Mouse (Mus musculus) liver, embryonic 13.5 days (tissue): ENCODE data around the gene Kmt5b. TPM values are rescaled to one million over a fixed set of nuclear protein-coding genes. Genes with fewer than 3 reads are reported as not detected.

ENCODE experiments used
- ATAC-seq: fragments of 200-750 bp; cut with Nextera tagmentation; 2 replicates; pipeline ENCODE4 v1.8.0; 2017; ENCODE audit warnings: low read depth, mild to moderate bottlenecking, moderate number of reproducible peaks, moderate library complexity
- DNase-seq: peaks from one replicate; pipeline ENCODE4 v3.0.0; 2022
- H3K27ac ChIP-seq: fragments of 300-500 bp; sonication (generic); 2 replicates; pipeline ENCODE4 v1.5.1; 2015; ENCODE audit warnings: moderate library complexity, mild to moderate bottlenecking, inconsistent platforms
- H3K27me3 ChIP-seq: fragments of 300-500 bp; sonication (generic); 2 replicates; pipeline ENCODE4 v1.6.1; 2015; ENCODE audit warnings: mild to moderate bottlenecking, inconsistent platforms
- H3K36me3 ChIP-seq: fragments of 300-500 bp; sonication (generic); 2 replicates; pipeline ENCODE4 v1.6.1; 2015; ENCODE audit warnings: mild to moderate bottlenecking, inconsistent platforms
- H3K4me1 ChIP-seq: fragments of 300-500 bp; sonication (generic); replicated peaks from 2 replicates; pipeline ENCODE4 v1.6.1; 2015; ENCODE audit warnings: inconsistent platforms
- H3K4me2 ChIP-seq: fragments of 300-500 bp; sonication (generic); 2 replicates; pipeline ENCODE4 v1.6.1; 2015; ENCODE audit warnings: inconsistent platforms, mild to moderate bottlenecking, moderate library complexity
- H3K4me3 ChIP-seq: fragments of 300-500 bp; sonication (generic); replicated peaks from 2 replicates; pipeline ENCODE4 v1.5.1; 2015; ENCODE audit warnings: mild to moderate bottlenecking, inconsistent platforms
- H3K9ac ChIP-seq: fragments of 300-500 bp; sonication (generic); 2 replicates; pipeline ENCODE4 v1.6.1; 2015; ENCODE audit warnings: mild to moderate bottlenecking, inconsistent platforms
- H3K9me3 ChIP-seq: fragments of 300-500 bp; sonication (generic); replicated peaks from 2 replicates; pipeline ENCODE4 v1.6.1; 2016; ENCODE audit warnings: inconsistent platforms
- WGBS: fragments of 180-500 bp; shearing (Covaris S2); methylation state at CpG from one replicate; pipeline ENCODE4 v1.1.7; 2015; ENCODE audit not compliant: insufficient replicate concordance; 5-methylcytosine and 5-hydroxymethylcytosine counted together
- polyA plus RNA-seq: library from polyadenylated mRNA; unstranded; fragments of >200 nt; fragmentation: Nextera tagmentation; extraction: Ambion mirVana; gene quantifications from 2 replicates; pipeline ENCODE4 v1.2.1, GENCODE M21; 2015

The Kmt5b gene
- polyA plus RNA-seq, 1 experiment from 2014 or later, result 6.5 TPM

GRCm38 (mm10) chr19:3825044-3825443, 57.8 kb downstream of the Kmt5b start:
- no peaks in the 10 kb centered on the region for H3K27me3 ChIP-seq
- DNase-seq, result no peak
- H3K27ac ChIP-seq, result no peak overlapping the region
- peaks cover 9% of the 10 kb centered on the region for H3K4me1 ChIP-seq
- H3K9me3 ChIP-seq, result no peaks in the 10 kb centered on the region
- no peaks in the 10 kb centered on the region for H3K36me3 ChIP-seq
- H3K4me3 ChIP-seq, result no peak overlapping the region
- no peak for ATAC-seq
- H3K4me2 ChIP-seq, result no peak overlapping the region
- H3K9ac ChIP-seq, result no peak overlapping the region

DNA sequence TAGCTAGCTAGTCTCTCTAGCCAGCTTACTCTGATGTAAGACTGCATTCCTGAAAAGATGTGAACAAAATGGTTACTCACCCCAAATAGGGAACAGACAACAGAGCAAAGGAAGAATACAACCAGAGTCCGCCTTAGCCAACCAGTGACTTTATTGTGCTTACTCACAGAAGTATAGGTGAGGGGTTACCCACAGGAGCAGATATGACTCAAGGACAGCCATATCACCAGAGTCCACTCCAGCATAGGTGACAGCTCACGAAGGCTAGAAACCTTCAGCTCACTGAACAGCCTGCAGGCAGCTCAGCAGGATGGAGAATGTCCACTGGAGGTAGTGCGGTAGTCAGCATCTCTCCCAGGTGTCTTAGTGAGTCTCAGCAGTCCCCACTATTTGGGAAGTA, 62.6 kb downstream of the Kmt5b start:
- Histone ChIP-seq H3K4me1 (peaks cover 36% of the 10 kb centered on the region), H3K27me3 (no peaks in the 10 kb centered on the region), H3K9ac (no peak overlapping the region), H3K27ac (no peak overlapping the region), H3K4me2 (no peak overlapping the region), H3K4me3 (no peak overlapping the region), H3K9me3 (no peaks in the 10 kb centered on the region), H3K36me3 (no peaks in the 10 kb centered on the region)
- 69% methylated on average over 3 of the region's 3 CpGs for WGBS
- ATAC-seq (no peak), DNase-seq (no peak)

DNA sequence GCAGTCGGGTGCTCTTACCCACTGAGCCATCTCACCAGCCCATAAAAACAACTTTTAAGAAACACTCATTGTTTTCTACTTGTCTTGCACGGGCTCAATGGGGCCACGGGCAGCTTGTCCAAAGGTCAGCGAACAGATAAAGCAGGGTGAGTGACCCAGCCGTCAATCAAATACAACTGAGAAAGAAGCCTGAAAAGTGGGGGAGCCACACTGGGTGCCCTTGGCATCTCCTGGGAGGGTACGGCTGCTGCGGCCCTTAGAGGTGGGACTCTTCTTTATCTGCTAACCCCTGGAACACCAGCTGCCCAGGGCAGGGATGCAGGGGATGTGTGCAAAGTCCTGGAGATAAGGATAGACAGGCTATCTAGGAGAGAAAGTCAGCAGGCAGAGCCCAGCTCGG, 64.5 kb downstream of the Kmt5b start:
- Histone ChIP-seq H3K9ac (no peak overlapping the region), H3K4me3 (no peak overlapping the region), H3K4me2 (peak overlapping the region; percentile 6; the same call in 1 of the 2 replicates), H3K27ac (peak overlapping the region; percentile 65), H3K27me3 (no peaks in the 10 kb centered on the region), H3K4me1 (peaks cover 46% of the 10 kb centered on the region), H3K9me3 (no peaks in the 10 kb centered on the region), H3K36me3 (no peaks in the 10 kb centered on the region)
- peak; percentile 89 for ATAC-seq
- 37% methylated on average over 8 of the region's 8 CpGs for whole genome bisulfite sequencing
- peak; percentile 67 for DNase-seq

- peaks cover 46% of the 10 kb centered on the region for H3K4me1 ChIP-seq
- ATAC-seq, result peak; percentile 63
- no peaks in the 10 kb centered on the region for H3K36me3 ChIP-seq
- H3K27ac ChIP-seq, result peak overlapping the region; percentile 77
- no peaks in the 10 kb centered on the region for H3K9me3 ChIP-seq
- no peaks in the 10 kb centered on the region for H3K27me3 ChIP-seq
- no peak overlapping the region for H3K4me3 ChIP-seq
- DNase-seq, result peak; percentile 29
- no peak overlapping the region for H3K4me2 ChIP-seq
- WGBS, result 31% methylated on average over 4 of the region's 4 CpGs
- peak overlapping the region; percentile 29 for H3K9ac ChIP-seq
Measured at GRCm38 (mm10) chr19:3832851-3833353, 65.7 kb downstream of the Kmt5b start.

DNA sequence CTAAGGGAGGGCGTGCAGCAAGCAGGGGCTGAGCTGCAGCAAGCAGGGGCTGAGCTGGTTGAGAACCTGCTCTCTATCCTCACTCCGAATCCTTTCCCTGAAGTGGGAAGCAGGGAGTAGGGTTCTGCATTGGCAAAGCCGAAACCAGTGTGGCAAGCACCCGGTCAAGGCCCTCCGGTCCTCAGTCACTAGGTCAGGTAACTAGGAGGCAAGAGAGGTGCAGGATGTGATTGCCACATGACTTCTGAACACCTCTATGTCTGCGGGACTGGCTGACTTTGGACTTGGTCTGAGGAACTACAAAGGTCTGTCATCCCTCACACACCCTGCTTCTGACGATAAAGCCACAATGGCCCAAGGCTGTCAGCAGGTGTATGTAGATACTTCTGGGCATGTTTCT, 67.1 kb downstream of the Kmt5b start:
- Histone ChIP-seq H3K36me3 (no peaks in the 10 kb centered on the region), H3K27me3 (no peaks in the 10 kb centered on the region), H3K9me3 (no peaks in the 10 kb centered on the region), H3K4me2 (no peak overlapping the region), H3K27ac (peak overlapping the region; percentile 77; the same call in 1 of the 2 replicates), H3K4me1 (peaks cover 46% of the 10 kb centered on the region), H3K9ac (no peak overlapping the region), H3K4me3 (no peak overlapping the region)
- WGBS, result 76% methylated on average over 7 of the region's 7 CpGs
- ATAC-seq, result no peak
- no peak for DNase-seq

DNA sequence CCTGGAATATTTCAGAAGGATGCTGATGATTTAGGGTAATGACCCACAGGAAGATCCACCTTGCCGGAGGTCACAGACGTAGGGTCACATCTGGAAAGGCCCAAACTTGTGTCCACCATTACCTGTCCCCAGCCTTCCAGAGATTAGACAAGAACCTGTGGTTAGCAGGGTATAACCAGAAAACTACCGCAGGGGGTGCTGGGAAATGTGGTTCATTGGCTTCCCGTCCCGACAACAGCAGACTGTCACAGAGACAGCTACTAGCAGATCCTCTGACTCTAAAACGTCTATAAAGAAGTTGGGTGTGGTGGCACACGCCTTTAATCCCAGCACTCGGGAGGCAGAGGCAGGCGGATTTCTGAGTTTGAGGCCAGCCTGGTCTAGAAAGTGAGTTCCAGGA, 69.6 kb downstream of the Kmt5b start:
- H3K4me2 ChIP-seq, result no peak overlapping the region
- H3K36me3 ChIP-seq, result no peaks in the 10 kb centered on the region
- 60% methylated on average over 9 of the region's 9 CpGs for WGBS
- no peak overlapping the region for H3K27ac ChIP-seq
- DNase-seq (no peak), ATAC-seq (no peak)
- H3K27me3 ChIP-seq, result no peaks in the 10 kb centered on the region
- peaks cover 37% of the 10 kb centered on the region for H3K4me1 ChIP-seq
- H3K4me3 ChIP-seq, result no peak overlapping the region
- H3K9ac ChIP-seq, result no peak overlapping the region
- H3K9me3 ChIP-seq, result no peaks in the 10 kb centered on the region

DNA sequence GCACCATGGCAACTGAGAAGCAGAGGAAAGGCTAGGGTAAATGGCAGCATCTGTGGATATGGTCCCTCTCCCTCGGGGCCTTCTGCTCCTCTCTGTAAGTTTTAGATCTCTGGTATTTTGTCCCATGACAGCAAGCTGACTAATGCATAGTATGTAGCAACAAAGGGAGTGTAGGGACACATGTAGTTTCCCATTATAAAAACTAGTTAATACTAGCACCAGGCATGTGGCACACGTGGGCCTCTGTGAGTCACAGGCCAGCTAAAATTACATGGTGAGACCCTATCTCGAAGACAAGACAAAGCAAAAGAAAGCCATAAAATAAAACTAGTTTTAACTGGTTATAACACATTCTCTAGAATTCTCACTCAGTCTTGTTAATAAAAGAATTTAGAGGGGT, 71.7 kb downstream of the Kmt5b start:
- Histone ChIP-seq H3K9ac (no peak overlapping the region), H3K27me3 (no peaks in the 10 kb centered on the region), H3K27ac (no peak overlapping the region), H3K36me3 (no peaks in the 10 kb centered on the region), H3K4me2 (no peak overlapping the region), H3K4me1 (peaks cover 18% of the 10 kb centered on the region), H3K9me3 (no peaks in the 10 kb centered on the region), H3K4me3 (no peak overlapping the region)
- ATAC-seq, result no peak
- no peak for DNase-seq
- 58% methylated on average over 3 of the region's 3 CpGs for WGBS

DNA sequence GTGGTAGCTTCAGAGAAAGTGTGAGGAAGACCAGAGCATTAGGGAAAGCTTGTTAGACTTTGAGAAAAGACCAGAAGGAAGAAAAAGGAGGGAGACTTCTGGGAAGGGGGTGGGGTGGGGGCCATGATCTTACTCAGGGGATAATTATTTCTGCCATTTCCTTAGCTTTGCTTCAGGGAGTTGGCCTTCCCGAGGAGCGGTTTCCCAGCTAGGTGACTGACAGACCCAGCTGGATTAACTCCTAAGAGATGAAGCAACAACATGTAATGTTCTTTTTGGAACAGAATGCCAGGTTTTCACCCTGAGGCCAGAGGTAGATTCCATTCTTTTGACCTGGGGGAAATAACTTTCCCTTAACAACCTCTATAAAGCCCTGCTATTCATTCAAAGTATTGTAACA, 72.5 kb downstream of the Kmt5b start:
- H3K4me3 ChIP-seq, result no peak overlapping the region
- ATAC-seq, result no peak

GRCm38 (mm10) chr19:3840214-3840651, 73.0 kb downstream of the Kmt5b start:
- H3K36me3 ChIP-seq, result no peaks in the 10 kb centered on the region
- no peak overlapping the region for H3K9ac ChIP-seq
- DNase-seq, result no peak
- 50% methylated on average over 5 of the region's 5 CpGs for WGBS
- H3K4me3 ChIP-seq, result no peak overlapping the region
- H3K4me1 ChIP-seq, result peaks cover 7% of the 10 kb centered on the region
- no peak overlapping the region for H3K4me2 ChIP-seq
- no peaks in the 10 kb centered on the region for H3K9me3 ChIP-seq
- ATAC-seq, result no peak
- H3K27me3 ChIP-seq, result no peaks in the 10 kb centered on the region
- H3K27ac ChIP-seq, result no peak overlapping the region

More for the DNA sequence above, 72.5 kb downstream of the Kmt5b start:
- Histone ChIP-seq H3K9me3 (no peaks in the 10 kb centered on the region), H3K36me3 (no peaks in the 10 kb centered on the region), H3K27ac (no peak overlapping the region), H3K9ac (no peak overlapping the region), H3K4me2 (no peak overlapping the region), H3K27me3 (no peaks in the 10 kb centered on the region), H3K4me1 (peaks cover 12% of the 10 kb centered on the region)
- 47% methylated on average over 2 of the region's 2 CpGs for WGBS
- no peak for DNase-seq

- peaks cover 2% of the 10 kb centered on the region for H3K4me1 ChIP-seq
- no peaks in the 10 kb centered on the region for H3K36me3 ChIP-seq
- no peak for DNase-seq
- H3K27me3 ChIP-seq, result no peaks in the 10 kb centered on the region
- no peaks in the 10 kb centered on the region for H3K9me3 ChIP-seq
- H3K4me3 ChIP-seq, result no peak overlapping the region
- H3K4me2 ChIP-seq, result no peak overlapping the region
- no peak overlapping the region for H3K27ac ChIP-seq
- no peak overlapping the region for H3K9ac ChIP-seq
- ATAC-seq, result no peak
- WGBS, result 69% methylated on average over 5 of the region's 5 CpGs
Measured at GRCm38 (mm10) chr19:3840685-3841084, 73.5 kb downstream of the Kmt5b start.

DNA sequence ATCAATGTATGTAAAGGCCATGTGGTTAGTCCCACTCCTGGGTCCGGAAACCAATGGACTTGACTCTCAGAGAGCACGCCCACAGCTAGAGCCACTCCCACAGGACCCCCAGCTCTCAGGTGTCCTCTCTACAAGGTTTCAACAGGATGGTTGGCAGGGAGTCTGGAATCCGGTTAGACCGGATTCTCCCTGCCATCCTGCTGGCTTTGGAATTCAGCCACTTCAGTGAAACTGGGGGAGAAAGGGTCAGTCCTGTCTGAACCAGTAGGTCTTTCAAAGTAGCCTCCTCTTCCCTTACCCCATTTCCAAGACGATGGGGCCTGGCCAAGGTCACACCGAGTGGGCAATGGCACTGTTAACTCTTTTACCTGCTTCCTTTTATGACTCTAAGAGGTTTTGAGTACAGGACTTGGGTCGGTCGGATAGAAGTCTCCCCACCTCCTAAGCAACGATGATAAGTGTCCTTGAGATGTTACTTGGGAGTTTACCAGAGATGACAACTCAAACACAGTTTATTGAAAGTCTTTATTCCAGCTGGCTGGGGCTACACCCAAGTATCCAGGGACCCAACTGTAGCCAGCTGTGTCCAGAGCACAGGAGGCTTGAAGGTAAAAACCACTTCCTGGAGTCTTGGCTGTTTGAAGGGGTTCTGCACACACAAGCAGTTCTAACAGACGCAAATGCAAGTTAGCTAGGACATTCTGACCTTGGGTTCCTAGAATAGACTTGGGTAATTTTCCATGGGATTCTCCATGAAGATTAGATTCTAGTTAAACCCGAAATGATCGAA, 75.3 kb downstream of the Kmt5b start:
- Histone ChIP-seq H3K4me2 (no peak overlapping the region), H3K27ac (no peak overlapping the region), H3K4me1 (no peaks in the 10 kb centered on the region), H3K27me3 (no peaks in the 10 kb centered on the region), H3K9ac (no peak overlapping the region), H3K4me3 (no peak overlapping the region), H3K36me3 (no peaks in the 10 kb centered on the region), H3K9me3 (no peaks in the 10 kb centered on the region)
- no peak for ATAC-seq
- no peak for DNase-seq
- 43% methylated on average over 12 of the region's 12 CpGs for WGBS

DNA sequence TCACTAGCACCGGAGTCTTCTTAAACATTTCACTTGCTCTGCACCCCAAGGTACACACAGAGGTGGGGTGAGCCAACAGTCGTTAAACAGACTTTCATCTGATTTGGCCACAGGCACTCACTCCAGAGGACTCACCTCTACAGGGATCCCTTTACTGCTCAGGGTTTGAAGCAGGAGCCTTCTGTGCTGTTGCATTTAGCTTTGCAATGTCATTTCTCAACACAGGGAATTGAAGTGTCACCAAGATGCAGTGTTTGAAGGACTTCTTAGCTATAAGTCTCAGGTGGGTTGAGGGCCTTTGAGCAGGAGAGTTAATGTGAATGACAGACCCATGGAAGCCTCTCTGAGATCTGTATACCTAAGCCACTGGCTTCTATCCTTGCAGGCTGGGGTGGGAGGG, 76.4 kb downstream of the Kmt5b start:
- Histone ChIP-seq H3K36me3 (no peaks in the 10 kb centered on the region), H3K4me1 (0 out of 2 replicates have a peak, but pooled peaks cover 2% of the 10 kb centered on the region), H3K4me2 (no peak overlapping the region), H3K27ac (no peak overlapping the region), H3K4me3 (no peak overlapping the region), H3K27me3 (no peaks in the 10 kb centered on the region), H3K9me3 (no peaks in the 10 kb centered on the region), H3K9ac (no peak overlapping the region)
- ATAC-seq (no peak), DNase-seq (no peak)
- WGBS, result 69% methylated on average over 2 of the region's 2 CpGs
